Mouse (Mus musculus) layer of hippocampus, postnatal 25 days (tissue): ENCODE measurements around the gene Tmem51. TPM values are rescaled to one million over a fixed set of nuclear protein-coding genes. Genes with fewer than 3 reads are reported as not detected.
A peak's percentile ranks its signal among the peaks of the same experiment; 100 is the strongest.
"Not testable (repeated sequence)": the region's sequence is repeated elsewhere in the genome, so short reads cannot be mapped to it uniquely, and the experiment has no call there.

ENCODE experiments used
- DNase-seq, 2 experiments: peaks; one replicate each; pipeline ENCODE4 v3.0.0; 2022; ENCODE audit warnings: mixed read lengths in 2 of 2, low spot score in 1 of 2; ENCODE audit errors: extremely low spot score in 1 of 2
- total RNA-seq, 2 experiments: library from RNA; stranded (reverse); gene quantifications; 2 replicates each; pipeline ENCODE4 v1.2.3; 2021

Gene Tmem51
- total RNA-seq, 2 experiments from 2014 or later: 6.4 to 6.9 TPM

DNA sequence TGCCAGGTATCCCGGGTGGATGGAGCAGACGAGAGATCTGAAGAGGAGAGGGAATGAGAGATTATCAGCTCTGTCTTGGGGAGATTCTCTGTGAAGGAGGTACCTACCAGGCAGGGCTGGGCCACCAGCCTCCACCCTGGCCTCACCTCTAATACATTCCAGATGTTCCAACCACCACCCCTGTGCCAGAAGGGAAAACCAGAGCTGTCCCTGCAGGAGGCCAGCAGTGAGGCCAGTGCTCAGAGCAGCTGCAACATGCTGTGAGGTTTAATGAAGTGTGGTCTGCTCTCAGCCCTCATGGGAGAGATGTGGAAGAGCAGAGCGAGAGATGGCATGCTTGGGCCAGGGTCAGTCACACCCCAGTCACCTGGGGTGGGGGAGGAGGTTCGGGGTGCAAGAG, 46.2 kb downstream of the Tmem51 start:
- DNase-seq: no peak

DNA sequence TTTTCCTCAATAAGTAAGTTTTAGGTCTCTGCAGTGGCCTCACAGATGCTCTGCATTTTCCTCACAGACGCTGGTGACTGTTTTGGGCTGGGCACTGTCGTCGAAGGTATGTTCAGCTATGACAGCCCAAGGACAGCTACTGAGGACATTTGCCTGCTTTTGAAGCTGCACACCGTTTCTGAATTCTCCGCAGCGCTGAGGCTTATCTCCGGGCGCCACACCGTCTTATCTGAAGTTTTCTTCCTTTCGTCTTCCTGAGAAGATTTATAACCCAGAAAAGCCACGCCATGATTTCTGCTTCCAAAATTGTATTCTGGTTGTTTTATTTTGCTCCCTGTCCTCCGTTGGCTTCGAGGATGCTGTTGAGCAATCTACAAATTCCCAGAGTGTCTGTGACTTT, 55.6 kb downstream of the Tmem51 start:
- no peak for DNase-seq

DNA sequence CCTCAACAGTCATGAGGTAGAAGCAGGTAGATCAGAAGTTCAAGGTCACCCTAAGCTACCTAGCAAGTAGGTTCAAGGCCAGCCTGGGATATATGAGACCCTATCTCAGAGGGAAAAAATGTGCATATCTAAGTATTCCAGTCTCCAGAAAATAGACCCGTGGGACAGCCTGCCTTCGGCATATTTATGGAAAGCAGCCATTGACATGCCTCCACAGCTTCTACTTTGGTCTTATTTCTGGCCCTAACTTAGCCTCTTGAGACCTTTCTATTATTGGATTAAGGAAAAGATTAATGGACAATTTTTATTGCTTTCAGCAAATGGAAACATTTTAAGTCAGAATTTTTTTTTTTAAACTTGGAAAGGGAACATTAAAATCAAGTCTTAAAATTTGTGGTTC, 57.1 kb downstream of the Tmem51 start:
- DNase-seq: no peak

DNA sequence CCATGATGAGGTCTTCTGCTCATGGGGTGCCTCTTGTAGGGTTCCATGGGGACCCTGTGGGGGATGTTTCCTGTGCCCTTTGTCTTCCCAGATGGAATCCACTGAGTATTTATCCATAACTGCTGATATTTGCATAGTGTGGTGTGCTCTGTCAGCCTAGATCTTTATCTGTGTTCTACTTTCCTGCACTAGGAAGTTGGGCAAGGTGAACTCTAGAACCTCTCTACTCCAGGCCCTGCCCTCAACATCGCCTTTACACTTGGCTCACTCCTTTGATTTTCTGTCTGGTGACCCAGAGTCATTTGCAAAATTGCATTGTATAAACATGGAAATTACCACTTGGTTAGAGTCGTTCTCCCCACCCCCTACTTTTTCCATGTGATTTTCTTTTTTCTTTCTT, 59.6 kb downstream of the Tmem51 start:
- DNase-seq: no peak

DNA sequence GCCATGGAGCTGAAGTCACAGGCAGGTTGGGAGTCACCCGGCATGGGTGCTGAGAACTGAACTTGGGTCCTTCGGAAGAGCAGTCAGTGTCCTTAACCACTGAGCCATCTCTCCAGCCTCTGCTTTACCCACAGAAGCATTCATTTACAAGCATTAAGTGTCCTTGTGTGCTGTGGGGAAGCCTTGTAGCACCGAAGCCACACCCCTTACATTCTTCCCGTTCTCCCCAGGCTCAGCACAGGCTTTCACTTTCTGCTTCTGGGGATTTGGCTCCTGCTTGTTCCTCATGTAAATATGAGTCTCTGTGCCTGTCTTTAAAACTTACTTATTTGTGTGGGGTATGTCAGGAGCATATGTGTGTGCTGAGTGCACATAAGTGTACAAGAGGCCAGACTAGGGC, 60.9 kb downstream of the Tmem51 start:
- DNase-seq: no peak

DNA sequence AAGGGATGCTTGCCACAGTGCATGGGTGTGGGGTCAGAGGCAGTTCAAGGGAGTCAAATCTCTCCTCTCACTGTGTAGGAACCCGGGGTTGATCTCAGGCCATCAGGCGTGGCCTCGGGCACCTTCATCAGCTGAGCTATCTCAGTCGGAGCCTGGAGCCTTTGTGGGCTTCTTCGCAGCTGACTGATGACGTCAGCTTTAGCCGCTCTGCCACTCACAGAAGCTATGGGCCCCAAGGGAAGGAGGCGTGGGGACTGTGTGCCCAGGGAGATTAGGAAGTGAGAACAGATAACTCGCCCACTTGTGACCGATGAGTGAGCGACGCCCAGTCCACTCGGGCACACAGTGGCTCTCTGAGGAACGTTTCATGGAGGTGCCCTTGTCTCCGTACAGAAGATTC, 66.4 kb downstream of the Tmem51 start:
- no peak for DNase-seq

DNA sequence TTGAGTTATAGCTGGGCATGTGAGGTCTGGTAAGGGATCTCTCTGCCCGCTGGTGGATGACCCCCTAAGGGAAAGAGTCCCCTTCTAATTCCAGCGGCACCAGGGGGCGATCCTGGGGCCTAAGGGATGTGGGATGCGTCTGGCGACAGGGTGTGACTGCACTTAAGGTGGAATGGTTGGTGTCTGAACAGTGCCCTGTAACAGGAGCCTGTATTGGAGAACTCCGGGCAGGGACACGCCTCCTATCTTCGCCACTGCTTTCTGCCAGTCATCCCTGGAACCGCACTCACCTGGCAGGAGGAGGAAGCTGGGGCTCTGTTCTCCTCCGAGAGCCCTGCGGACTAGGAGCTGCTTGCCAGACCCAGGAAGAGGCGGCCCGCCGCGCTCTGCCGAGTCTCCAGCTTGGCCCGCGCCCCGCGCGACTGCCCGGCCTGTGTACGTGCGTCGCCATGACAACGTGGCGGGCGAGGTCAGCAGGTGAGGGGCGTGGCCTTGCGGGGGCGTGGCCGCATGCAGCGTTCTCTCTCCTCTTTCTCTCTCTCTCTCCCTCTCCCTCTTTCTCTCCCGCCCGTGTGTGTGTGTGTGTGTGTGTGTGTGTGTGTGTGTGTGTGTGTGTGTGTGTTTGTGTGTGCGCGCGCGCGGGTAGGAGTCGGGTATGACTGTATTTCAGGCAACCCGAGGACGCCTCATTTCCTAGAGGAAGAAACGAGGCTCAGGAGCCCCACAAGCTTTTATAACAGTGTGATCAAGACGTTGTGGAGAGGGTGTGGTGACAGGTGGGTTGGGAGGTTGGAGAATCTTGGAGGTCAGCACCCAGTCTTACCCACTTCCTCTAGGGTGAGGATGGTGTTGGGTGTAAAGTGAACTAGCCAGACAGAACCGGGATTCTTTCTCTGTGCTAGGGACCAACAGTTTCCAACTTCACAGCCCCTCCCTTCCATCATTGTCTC, 69.2 kb downstream of the Tmem51 start, which contains the start of gene Fhad1:
Fhad1 (minus strand) TSS at position 424 of the 950 bp plus-strand sequence.
- peak in 1 of 2 experiments; percentile 28 for DNase-seq

DNA sequence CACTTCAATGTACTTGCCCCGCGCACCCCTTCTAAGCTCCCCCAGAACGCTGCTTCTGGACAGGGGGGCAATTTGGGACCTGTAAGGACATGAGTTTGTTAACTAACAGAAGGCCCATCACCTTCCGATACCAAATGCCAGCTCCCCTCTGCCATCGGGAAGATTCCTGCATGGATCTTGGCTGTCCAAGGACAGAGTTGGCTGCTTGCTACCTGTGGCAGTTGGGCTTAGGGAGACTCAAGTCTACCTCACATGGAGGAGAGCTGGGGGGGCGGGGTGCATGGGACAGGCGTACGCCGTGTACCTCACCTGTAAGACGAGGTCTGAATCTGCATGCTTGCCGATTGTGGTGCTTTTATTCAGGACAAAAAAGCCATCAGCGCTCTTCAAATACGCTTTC, 72.9 kb downstream of the Tmem51 start:
- no peak for DNase-seq

DNA sequence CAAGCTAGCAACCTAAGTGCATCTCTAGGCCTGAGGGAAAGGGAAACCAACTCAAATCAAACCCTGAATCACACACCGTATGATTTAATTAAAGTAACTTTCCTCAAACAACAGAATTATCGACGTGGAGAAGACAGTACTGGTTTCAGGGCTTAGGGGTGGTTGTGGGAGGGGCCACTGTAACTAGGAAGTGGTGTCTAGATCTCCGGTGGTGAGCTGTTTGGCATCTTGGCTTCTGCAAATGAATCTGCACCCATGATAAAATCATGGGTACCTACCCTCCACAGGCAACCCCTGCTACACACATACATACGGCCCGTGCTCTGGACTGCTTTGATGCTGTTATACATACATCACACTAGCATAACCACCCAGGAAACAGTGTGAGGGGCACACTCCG, 73.7 kb downstream of the Tmem51 start:
- no peak for DNase-seq

DNA sequence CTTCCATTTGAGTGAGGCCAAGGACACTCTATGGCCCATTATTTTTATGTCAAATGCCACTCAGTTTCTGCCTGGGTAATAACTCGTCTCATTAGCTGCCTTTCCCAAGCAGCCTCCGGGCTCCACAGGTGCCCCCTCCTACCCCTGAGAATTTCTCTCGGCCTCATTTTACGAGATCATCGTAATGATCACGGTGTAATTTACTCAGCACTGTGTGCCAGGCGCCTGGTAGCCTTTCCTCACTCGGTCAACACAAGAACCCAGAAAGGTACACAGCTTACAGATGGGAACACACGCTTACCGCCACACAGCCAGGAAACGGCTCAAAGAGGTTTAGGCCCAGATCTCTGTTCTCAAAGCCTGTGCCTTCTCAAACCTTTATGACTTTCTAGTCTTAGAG, 75.9 kb downstream of the Tmem51 start:
- no peak for DNase-seq

DNA sequence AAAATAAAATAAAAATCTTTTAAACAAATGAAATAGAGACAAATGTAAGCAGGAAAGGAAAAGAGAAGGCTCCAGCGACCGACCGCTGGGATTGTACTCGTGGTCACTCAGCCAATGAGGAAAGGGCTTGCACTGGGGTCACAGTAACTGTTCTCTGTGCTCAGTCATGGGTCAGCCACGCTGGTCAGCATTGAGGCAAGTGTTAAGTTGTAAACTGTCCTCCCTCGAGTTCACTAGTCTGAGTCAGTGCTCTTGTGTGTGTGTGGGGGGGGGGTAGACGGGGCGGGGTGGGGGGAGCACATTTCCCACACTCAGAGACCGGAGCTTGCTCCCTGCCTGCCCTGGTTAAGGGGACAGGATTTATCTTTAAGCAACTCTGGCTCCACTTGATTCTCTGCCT, 83.5 kb downstream of the Tmem51 start:
- no peak for DNase-seq

DNA sequence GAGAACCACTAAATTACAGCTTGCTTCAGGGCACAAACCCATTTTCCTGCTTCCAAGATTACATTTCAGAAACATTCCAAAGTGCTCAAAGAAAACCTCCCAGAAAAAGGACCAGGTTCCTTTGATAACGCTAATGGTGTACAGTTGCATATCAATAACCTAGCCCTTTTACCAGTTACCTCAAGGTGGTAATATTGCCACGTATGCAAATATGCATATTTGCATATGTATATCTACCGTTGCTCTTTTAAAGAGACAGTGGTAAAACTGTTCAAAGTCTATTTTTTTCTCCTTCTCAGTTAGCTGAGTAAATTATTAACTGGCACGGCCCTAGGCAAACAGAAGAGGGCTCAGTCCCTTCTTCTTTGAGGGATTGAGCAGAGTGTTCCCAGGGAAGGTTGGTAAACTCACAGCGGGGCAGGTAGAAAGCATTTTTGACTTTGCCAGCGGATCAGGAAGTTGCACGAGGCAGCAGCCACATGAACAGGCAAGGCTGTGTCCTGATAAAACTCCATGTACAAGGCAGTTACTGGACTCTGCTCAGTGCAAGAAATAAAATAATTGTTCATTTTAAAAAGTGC, 84.5 kb downstream of the Tmem51 start:
- DNase-seq: no peak

DNA sequence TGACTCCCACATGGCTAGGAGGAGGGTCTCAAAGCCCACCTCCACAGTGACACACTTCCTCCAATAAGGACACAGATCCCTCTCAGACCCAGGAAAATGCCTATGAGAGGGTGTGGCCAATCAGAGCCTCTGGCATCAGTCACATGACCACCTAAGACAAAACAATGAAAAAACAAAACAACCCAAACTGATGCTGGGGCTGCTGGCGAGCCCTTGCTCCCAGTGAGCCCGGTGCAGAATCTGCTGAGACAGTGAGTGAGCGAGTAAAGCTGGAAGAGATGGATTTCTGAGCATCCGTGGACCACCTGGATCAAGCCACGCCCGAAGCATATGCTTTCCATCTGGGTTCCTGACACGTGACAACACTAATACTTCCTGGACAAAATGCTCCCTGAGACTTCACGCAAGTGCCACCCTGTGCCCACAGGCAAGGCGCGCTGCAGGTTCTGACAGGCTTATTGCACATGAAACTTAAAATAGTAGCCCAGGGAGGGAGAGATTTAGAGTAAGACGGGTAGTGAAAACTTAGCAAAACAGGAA, 85.8 kb downstream of the Tmem51 start:
- no peak for DNase-seq

DNA sequence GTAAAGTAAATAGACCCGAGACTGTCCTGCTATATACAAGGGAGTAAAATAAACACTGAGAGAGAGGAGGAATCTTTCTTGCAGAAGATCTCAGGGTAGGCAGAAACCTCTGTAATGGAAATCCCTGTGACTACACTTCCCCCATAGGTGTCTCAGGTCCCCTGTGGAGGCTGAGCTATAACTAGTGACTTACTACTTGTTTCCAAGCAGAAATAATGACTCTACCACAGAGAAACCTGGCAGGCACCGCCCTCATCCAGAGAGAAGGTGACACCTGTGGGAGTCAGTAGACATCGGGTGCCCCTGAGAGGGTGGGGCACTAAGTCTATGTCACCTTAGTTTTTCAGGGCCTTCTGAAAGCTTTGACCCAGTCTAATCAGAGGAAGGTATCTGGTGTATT, 87.2 kb downstream of the Tmem51 start:
- no peak for DNase-seq

DNA sequence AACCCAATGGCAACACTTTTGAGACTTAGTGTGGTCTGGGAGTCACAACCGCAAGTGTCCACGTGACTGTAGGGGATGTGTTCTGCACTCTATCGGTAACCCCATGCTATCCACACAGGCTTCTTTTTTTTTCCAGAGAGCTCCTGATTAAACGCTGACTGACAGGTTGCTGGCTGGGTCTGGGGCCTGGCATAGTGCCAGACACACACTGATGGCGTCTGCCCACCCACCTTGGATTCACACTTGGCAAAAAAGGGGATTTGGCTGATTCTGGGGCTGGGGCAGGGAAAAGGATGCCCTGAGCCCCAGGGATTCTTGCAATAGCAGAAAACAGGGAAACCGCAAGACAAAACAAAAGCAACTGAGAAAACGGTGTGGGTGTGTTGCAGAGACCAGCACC, 88.0 kb downstream of the Tmem51 start:
- DNase-seq: no peak

DNA sequence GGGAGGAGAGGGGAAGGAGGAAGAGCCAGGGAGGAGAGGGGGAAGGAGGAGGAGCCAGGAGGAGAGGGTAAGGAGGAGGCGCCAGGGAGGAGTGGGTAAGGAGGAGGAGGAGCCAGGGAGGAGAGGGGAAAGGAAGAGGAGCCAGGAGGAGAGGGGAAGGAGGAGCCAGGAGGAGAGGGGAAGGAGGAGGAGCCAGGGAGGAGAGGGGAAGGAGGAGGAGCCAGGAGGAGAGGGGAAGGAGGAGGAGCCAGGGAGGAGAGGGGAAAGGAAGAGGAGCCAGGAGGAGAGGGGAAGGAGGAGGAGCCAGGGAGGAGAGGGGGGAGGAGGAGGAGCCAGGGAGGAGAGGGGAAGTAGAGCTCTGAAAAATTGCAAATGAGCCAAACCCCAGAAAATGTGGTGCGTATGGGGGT, 90.0 kb downstream of the Tmem51 start:
- not testable (repeated sequence) for DNase-seq

DNA sequence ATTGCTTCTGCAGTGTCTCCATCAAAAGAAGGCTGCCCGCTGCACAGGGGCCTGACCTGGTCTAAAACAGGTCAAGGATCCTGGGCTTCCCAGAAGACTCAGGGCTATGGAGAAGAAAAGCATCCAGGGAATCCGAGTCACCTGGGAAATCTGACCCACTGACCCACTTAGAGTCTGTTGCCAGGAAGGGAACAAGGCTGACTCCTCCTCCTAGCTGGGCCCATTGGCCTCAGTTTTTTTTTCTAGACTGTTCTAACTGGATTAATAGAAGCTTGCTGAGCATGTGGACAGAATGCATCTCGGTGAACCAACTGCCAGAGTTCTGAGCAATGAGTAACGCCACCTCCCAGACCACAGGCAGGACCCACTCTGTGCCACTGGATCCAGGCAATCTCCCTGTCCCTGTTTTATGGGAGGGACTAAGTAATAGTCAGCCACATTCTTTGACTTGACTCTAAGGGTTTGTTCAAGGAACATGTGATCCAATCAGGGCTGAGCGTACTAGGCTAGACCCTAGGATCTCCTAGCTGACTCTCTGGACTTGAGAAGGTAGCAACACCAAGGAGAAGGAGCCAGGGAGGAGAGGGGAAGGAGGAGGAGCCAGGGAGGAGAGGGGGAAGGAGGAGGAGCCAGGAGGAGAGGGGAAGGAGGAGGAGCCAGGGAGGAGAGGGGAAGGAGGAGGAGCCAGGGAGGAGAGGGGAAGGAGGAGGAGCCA, 90.6 kb downstream of the Tmem51 start:
- DNase-seq: no peak

DNA sequence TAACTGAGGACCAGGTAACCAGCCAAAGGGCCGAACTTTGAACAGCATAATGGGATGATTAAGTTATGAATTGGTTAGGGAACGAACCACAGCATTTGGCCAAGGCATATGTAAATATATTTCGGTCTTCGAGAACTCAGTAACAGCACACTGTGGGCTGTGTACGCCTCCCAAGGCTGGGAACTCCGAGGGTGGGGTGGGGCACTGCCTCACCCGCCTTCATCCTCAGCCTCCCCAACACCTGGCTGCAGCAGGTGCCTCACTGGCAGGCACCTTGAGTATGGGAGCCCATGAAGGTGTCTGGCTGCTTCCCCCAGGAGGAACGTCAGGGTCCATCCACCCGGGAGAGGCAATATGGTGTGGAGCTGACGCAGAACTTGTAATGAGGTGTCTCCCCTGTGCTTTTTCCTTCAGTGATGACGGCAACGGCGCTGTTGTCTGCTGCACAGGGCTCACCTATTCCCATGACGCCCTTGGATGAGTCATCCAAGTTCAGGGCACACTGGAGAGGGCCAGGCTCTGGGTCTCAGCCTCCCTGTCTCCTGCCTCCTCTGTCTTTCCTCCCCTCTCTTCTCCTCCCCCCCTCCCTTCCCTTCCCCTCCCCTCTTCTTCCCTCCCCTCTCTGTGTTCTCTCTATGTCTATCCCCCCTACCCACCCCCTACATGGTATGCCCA, 91.4 kb downstream of the Tmem51 start:
- no peak for DNase-seq

DNA sequence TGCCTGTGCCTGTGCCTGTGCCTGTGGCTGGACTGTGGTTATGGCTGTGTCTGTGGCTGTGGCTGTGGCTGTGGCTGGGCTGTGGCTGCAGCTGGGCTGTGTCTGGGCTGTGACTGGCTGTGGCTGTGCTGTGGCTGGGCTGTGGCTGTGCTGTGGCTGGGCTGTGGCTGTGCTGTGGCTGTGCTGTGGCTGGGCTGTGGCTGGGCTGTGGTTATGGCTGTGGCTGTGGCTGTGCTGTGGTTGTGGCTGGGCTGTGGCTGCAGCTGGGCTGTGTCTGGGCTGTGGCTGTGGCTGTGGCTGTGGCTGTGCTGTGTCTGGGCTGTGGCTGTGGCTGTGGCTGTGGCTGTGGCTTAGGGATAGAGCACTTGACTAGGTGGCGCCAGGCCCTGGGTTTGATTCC, 95.9 kb downstream of the Tmem51 start:
- DNase-seq: no peak

DNA sequence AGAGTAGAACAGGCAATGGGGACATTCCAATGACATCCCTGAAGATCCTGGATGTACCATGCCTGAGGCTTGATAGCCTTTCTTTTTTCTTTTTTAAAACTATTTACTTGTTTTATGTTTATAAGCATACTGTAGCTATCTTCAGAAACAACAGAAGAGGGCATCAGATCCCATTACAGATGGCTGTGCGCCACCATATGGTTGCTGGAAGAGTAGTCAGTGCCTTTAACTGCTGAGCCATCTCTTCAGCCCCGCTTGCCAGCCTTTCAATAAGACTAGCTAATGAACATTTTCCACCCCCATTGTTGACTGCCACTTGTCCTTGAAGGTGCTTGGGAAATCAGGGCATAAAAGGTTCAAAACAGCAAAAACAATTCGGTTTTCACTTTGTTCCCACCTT, 100.4 kb downstream of the Tmem51 start:
- DNase-seq: peak in 1 of 2 experiments; percentile 44
